Mouse (Mus musculus) spleen, adult 2 months (tissue): Measurements from ENCODE around the gene Gtpbp2. TPM values are rescaled to one million over a fixed set of nuclear protein-coding genes. Genes with fewer than 3 reads are reported as not detected.

Experiments
- DNase-seq, 2 experiments: peaks; one replicate each; pipeline versions ENCODE4 v3.0.0 to v3.0.0-alpha.2; 2012 to 2021; ENCODE audit warnings: low spot score in 2 of 2, low read depth in 1 of 2
- H3K27ac ChIP-seq: fragments of 200-500 bp; 2 replicates; pipeline ENCODE4 v1.5.1; 2012; ENCODE audit warnings: low read length, inconsistent platforms; ENCODE audit not compliant: insufficient read depth
- H3K27me3 ChIP-seq: fragments of 200-500 bp; 2 replicates; pipeline ENCODE4 v1.6.1; 2012; ENCODE audit warnings: mild to moderate bottlenecking, moderate library complexity, low read length, inconsistent platforms; ENCODE audit not compliant: control insufficient read depth, insufficient read depth
- H3K36me3 ChIP-seq: fragments of 200-500 bp; 2 replicates; pipeline ENCODE4 v1.6.1; 2012; ENCODE audit warnings: mild to moderate bottlenecking, low read length, inconsistent platforms; ENCODE audit not compliant: control insufficient read depth, insufficient read depth
- H3K4me1 ChIP-seq: fragments of 200-500 bp; 2 replicates; pipeline ENCODE4 v1.6.1; 2011; ENCODE audit warnings: inconsistent platforms; ENCODE audit not compliant: control insufficient read depth, insufficient read depth, insufficient read length
- H3K4me3 ChIP-seq: fragments of 200-500 bp; 2 replicates; pipeline ENCODE4 v1.5.1; 2011; ENCODE audit warnings: mild to moderate bottlenecking, inconsistent platforms; ENCODE audit not compliant: insufficient read depth, insufficient read length; ENCODE audit errors: extremely low read depth
- CTCF ChIP-seq: fragments of 200-500 bp; IDR thresholded peaks from 2 replicates; pipeline ENCODE4 v1.5.1; 2011; ENCODE audit warnings: mild to moderate bottlenecking, inconsistent platforms; ENCODE audit not compliant: insufficient read depth, insufficient read length, insufficient replicate concordance; ENCODE audit errors: extremely low read depth
- POLR2A ChIP-seq: fragments of 200-500 bp; IDR thresholded peaks from 2 replicates; pipeline ENCODE4 v1.6.1; 2011; ENCODE audit warnings: low read depth, low read length, inconsistent platforms
- WGBS: fragments of 180-500 bp; shearing (Covaris S2); methylation state at CpG from one replicate; pipeline ENCODE4 v1.1.7; 2018; 5-methylcytosine and 5-hydroxymethylcytosine counted together
- polyA plus RNA-seq: library from polyadenylated mRNA; depleted of rRNA; stranded (reverse); fragments of >200 nt; gene quantifications from 2 replicates; pipeline ENCODE4 v1.2.3, GENCODE M21; 2012

Gtpbp2 gene
- polyA plus RNA-seq, 1 experiment, result 176 TPM

GRCm38 (mm10) chr17:46154336-46154735 is 6.5 kb upstream of the Gtpbp2 start:
- no peak for DNase-seq
- Histone ChIP-seq H3K4me1 (peaks cover 4% of the 10 kb centered on the region; the same call in 1 of the 2 replicates), H3K36me3 (peaks cover 5% of the 10 kb centered on the region), H3K27me3 (no peaks in the 10 kb centered on the region), H3K4me3 (no peak overlapping the region), H3K27ac (no peak overlapping the region)
- 52% methylated on average over 3 of the region's 3 CpGs for WGBS
- TF ChIP-seq CTCF, result no peak
- TF ChIP-seq POLR2A, result no peak

DNA sequence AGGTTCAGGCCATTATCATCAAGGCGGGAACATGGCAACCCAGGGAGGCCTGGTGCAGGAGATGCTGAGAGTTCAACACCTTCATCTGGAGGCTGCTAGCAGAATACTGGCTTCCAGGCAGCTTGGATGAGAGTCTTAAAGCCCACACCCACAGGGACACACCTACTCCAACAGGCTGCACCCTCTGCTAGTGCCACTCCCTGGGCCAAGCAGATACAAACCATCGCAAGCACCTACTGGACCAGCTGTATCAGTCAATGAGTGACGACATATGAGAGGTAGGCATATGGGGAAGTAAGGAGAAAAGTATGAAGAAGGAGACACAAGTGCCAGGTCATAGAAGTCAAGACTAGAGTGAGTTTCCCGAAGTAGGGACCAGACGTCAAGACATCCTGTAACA is 4.2 kb upstream of the Gtpbp2 start:
- 75% methylated on average over 5 of the region's 5 CpGs for WGBS
- H3K27me3 ChIP-seq, result no peaks in the 10 kb centered on the region
- no peak for DNase-seq
- TF ChIP-seq POLR2A, result no peak
- TF ChIP-seq CTCF, result no peak
- H3K27ac ChIP-seq, result no peak overlapping the region
- H3K4me3 ChIP-seq, result no peak overlapping the region
- H3K4me1 ChIP-seq, result peaks cover 5% of the 10 kb centered on the region; the same call in 1 of the 2 replicates
- H3K36me3 ChIP-seq, result no peaks in the 10 kb centered on the region

- TF ChIP-seq CTCF (no peak), POLR2A (no peak)
- Histone ChIP-seq H3K36me3 (no peaks in the 10 kb centered on the region), H3K27ac (no peak overlapping the region), H3K4me1 (peaks cover 7% of the 10 kb centered on the region; the same call in 1 of the 2 replicates), H3K4me3 (no peak overlapping the region), H3K27me3 (no peaks in the 10 kb centered on the region)
- no peak for DNase-seq
- 92% methylated on average over 8 of the region's 8 CpGs for WGBS
These were observed 3.7 kb upstream of the Gtpbp2 start for GRCm38 (mm10) chr17:46157131-46157530.

DNA sequence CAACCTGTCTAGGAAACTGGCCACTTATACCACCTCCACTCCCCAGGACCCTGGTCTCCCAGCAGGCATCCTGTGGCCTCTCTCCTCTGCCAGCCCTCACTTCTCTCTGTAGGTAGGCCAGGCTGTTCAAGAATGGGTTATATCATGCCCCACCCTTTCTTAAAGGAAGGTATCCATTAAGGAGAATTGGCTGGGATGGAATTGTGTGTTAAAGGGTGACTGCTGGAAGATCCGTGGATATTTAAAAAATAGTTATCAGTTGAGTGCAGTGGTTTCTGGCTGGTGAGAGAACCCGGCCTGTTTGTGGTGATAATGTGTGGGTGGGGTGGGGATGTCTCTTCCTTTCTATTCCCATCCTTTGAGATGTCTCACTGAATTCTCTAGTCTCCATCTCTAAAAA is 1.6 kb upstream of the Gtpbp2 start:
- Histone ChIP-seq H3K4me3 (no peak overlapping the region), H3K4me1 (peaks cover 12% of the 10 kb centered on the region; the same call in 1 of the 2 replicates), H3K36me3 (no peaks in the 10 kb centered on the region; the same call in 1 of the 2 replicates), H3K27ac (peak overlapping the region; percentile 37; the same call in 1 of the 2 replicates), H3K27me3 (no peaks in the 10 kb centered on the region)
- DNase-seq, result no peak
- 47% methylated on average over 2 of the region's 2 CpGs for WGBS
- no peak for TF ChIP-seq POLR2A
- no peak for TF ChIP-seq CTCF

DNA sequence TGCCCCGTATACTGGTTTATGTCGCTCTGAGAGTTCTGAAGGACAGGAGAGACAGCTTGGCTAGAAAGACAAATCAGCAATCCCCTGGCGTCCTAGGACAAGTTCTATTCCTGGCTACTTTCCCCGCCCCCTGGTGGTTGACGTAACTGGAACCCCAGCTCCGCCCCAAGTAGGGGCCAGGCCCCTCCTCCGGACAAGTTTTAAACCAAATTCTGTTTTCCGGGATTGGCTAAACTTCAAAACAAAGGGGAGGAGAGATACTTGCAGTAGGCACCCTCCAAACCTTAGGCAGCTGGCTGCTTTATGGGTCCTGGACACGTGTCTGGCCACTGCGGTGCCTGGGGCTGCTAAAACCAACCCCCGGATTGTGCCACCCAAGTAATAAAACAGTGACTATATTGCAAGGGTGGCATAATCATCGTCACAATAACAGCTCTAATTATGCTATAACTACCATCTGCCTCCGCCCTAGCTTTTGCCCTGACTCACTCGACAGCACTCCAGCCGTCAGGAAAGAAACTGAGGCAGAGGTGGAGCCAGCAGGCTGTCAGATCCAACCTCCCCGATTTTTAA is 656 bp upstream of the Gtpbp2 start:
- TF ChIP-seq POLR2A, result peak; percentile 13; the same call in 1 of the 2 replicates
- TF ChIP-seq CTCF, result peak; percentile 6; the same call in 1 of the 2 replicates
- Histone ChIP-seq H3K4me1 (peaks cover 12% of the 10 kb centered on the region; the same call in 1 of the 2 replicates), H3K27me3 (no peaks in the 10 kb centered on the region), H3K36me3 (peaks cover 7% of the 10 kb centered on the region), H3K27ac (peak overlapping the region; percentile 81), H3K4me3 (peak overlapping the region; percentile 57)
- WGBS, result under 1% methylated on average over 16 of the region's 16 CpGs
- peak; percentile 80 to 87 for DNase-seq

DNA sequence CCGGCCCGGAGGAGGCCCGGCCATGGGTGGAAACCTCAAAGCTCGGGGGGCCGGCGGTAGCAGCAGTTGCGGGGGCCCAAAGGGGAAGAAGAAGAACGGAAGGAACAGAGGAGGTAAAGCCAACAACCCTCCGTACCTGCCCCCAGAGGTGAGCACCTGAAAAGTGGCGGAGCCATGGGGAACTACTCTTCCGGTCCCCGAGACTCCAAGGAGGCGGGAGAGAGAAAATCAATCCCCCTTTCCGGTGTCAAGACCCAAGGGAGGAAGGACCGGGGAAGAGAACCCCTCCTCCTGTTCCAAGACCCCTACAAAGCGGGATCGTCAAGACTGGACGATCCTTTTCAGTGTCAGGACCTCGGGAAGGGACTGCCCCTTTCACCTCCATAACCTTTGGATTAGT is 347 bp downstream of the Gtpbp2 start:
- Histone ChIP-seq H3K4me3 (peak overlapping the region; percentile 71), H3K27me3 (no peaks in the 10 kb centered on the region), H3K27ac (peak overlapping the region; percentile 69), H3K36me3 (peaks cover 15% of the 10 kb centered on the region), H3K4me1 (peaks cover 12% of the 10 kb centered on the region; the same call in 1 of the 2 replicates)
- WGBS, result 1% methylated on average over 19 of the region's 19 CpGs
- no peak for DNase-seq
- no peak for TF ChIP-seq POLR2A
- no peak for TF ChIP-seq CTCF

GRCm38 (mm10) chr17:46161710-46162109 is 878 bp downstream of the Gtpbp2 start:
- Histone ChIP-seq H3K27me3 (no peaks in the 10 kb centered on the region), H3K36me3 (peaks cover 19% of the 10 kb centered on the region), H3K4me3 (peak overlapping the region; percentile 71), H3K27ac (peak overlapping the region; percentile 69), H3K4me1 (peaks cover 12% of the 10 kb centered on the region; the same call in 1 of the 2 replicates)
- TF ChIP-seq POLR2A, result no peak
- no peak for TF ChIP-seq CTCF
- DNase-seq, result no peak
- 53% methylated on average over 9 of the region's 9 CpGs for WGBS
